Mouse (Mus musculus): ENCODE data around the gene Fuk. TPM values are rescaled to one million over a fixed set of nuclear protein-coding genes. Genes with fewer than 3 reads are reported as not detected.
"Not testable (repeated sequence)": the region's sequence is repeated elsewhere in the genome, so short reads cannot be mapped to it uniquely, and the experiment has no call there.

Gene Fuk
- 1 to 10 TPM; 9.4 to 9.5 TPM for total RNA-seq (2021)
- long read RNA-seq, experiment 1, partial matches to known transcripts = 2 of 8 reads
- long read RNA-seq, experiment 1, other reads (novel, unspliced or antisense) = 3 of 8 reads
- long read RNA-seq, experiment 2, partial matches to known transcripts = 0 of 4 reads
- long read RNA-seq, experiment 2, other reads (novel, unspliced or antisense) = 0 of 4 reads

DNA sequence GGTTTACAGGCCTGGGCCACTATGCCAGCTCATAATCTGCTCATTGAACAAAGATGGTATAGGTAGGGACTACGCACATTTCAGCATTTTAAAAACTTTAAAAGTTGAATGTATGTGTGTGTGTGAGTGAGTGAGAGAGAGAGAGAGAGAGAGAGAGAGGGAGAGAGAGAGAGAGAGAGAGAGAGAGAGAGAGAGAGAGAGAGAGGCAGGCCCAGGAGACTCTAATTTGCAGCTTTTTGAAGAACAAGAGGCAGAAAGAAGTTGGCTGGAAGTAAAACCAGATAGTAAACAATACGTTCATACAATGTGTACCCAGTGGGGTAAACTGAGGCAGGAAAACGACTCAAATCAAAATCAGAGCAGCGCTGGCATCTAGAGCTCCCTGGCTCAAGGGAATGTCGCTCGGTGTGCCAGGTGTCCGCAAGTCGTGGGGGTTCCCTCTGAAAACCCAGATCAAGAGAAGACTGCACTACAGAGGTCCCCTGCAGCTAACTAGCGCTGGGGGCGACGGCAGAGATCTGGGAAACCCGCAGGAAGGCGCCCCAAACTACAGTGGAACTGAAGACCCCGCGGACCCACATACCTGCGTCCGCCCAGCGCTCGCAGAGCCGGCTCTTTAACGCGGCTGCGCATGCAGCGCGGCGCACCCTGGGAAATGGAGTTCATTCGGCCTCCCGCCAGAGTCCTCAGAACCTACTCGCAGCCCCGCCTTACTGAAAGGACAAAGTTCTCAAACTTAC is at the start of gene Fuk:
Gene Fuk (minus strand): TSS at position 650 of the 740 bp plus-strand sequence.
- DNase-seq = peak; percentile 87 to 89

DNA sequence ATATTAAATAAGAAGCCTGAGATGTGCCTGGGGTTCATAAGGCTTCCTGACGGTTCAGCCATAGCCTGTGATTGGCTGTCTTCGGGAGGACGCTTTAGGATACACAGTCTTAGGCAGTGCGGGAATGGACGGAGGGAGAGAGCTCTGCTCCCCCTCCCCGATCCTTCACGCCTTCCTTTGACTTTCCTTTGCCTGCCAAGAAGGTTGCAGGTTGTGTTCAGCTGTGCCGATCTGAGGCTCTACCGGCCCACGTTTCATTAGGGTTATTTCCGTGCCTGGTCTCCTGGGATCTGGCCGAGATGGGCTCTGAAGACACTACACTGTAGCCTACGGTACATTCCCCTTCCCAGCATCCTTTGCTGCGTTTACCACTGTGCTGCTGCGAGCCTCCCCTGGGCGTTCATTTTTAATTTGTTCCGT is 47.8 kb upstream of the Fuk start:
- DNase-seq = peak in 1 of 2 experiments; percentile 48

DNA sequence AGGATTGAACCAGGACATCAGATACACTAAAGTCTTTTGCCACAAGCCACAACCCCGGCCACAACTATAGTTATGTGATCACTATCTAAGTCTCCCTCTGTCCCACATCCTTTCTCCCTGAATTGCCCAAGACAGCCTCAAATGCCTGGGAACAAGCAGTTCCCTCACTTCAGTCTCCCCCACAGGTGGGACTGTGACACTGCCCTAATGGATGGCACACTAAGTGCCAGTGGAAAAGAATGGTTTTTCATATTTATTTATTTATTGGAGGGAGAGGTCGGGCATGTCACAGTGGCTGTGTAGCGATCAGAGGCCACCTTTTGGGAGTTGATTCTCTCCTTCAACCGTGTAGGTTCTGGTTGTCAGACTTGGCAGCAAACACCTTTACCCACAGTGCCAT is 43.4 kb upstream of the Fuk start:
- no peak for DNase-seq

DNA sequence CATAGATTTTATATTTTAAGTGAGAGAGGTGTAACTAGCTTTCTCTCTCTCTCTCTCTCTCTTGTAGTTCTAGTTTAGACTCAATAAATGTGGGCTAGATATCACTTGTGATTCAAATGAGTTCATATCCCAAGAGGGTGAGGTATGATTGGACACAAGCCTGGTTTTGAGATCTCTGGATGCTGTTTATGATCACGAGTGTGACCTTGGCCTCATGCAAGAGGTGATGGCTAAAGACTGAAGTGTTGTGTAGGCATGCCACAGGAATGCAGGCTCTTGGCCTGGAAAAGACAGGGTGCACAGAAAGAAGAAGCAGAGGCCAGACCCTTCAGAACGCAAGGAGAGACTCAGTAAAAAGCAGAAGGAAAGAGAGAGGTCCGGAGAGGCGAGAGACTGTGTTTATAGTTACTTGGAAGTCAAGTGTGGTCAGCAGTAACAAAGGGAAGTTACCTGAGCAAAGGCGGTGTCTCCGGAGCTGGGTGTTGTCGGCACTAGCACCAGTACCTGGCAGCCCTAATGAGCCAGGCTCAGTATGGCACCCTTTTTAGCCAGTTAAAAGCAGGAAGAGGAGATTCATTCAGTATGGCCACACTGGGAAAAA is 42.1 kb upstream of the Fuk start:
- DNase-seq = no peak

DNA sequence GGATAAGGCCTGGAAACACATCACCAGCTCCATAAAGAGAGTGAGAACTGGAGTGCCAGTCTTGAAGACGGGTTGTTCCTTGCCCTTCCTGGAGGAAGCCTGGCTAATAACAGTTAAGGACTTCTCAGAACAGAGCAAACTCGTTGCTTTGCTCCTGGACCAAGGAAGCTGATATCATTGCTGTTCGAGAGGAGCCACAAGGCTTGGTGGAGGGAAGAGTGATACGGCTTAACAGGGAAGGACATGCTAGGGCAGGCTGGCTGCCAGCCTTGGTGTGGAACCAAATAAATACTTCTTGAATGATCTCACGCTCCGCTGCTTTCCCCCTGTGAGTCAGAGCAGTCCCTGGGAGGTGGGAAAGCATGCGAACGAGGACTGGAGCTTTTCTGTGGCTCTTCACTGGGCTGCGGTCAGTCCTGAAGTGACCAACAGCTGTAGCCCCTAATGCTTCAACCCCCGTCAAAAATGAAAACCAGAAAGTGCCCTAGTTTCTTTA is 39.2 kb upstream of the Fuk start:
- DNase-seq = peak; percentile 86 to 87

DNA sequence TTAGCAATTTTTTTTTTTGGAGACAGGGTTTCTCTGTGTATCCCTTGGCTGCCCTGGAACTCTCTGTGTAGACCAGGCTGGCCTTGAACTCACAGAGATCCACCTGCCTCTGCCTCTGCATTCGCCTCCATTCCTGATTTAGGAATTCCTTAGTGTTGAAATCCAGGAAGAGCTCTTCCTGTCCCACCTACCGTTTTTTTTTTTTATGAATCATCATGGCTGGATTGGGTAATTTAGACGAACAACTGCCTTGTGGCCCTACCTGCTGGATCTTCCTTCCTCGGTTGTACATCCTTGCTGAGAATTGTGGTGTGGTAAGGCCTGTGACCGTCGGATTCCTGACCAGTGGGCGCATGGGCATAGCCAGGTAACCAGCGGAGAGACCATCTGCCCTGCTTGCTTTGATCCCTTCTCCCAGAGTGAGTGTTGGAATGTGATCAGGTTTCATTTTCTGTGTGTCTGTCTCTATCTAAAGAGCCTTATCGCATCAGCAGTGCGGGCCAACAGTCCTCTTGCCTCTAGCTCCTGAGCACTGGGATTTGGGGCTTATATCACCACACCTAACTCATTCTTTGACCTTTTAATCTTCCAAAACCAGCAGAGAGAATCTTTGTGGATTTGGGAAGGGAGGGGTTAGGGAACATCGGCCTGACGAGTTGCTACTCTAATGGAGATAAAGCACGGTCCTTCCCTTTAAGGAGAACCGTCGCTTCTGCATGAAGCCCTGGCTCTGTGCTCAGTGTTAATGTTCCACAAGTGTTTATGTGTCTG is 38.6 kb upstream of the Fuk start:
- no peak for DNase-seq

DNA sequence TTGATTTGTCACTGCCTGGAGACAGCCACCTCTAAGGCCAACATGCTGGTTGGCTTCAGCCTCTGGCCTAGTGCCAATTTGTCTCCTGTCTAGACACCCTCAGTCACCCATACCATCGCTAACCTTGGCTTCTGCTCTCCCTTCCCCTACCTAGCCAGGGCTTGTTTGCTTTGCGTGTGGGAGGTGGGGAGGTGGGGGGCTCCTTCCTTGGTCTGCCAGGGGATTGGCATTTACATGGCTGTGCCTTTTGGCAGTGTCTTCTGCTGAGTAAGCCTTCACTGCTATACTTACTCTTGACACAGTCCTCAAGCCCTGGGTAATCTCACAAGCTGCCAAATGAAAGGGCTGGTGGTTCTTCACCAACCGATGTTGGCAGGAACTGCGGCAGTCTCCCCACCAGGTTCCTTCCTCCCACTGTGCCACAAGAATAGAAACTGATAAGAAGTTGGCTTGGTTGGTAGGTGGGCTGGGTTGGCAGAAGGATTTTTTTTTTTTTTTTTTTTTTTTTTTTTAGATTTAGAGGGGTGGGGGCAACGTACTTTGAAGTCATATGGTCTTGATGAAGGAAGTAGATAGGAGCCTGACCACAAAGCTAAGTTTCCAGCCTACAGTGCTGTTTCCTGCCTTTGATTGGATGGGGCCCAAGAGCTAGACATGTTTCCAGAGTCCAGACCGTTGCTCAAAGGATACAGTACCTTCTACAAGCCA is 36.7 kb upstream of the Fuk start:
- DNase-seq = peak; percentile 39 to 57

DNA sequence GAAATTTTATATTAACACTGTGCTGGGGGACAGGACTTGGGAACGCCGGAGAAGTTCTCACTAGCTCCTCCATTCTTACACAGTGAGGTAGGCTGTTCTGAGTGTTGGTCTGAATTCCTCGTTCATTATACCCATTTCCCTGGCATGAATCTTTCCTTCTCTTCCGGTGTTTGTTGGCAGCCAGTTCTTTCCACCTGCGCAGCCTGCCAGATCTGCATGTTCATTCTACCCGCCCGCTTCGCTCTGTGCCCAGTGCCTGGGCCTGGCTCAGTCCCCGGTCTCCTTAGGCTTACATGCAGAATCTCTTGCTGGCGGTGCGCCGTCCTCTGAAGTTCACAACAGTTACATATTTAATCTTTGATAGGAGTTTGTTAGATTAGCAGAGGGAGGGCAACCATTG is 33.9 kb upstream of the Fuk start:
- DNase-seq = no peak

DNA sequence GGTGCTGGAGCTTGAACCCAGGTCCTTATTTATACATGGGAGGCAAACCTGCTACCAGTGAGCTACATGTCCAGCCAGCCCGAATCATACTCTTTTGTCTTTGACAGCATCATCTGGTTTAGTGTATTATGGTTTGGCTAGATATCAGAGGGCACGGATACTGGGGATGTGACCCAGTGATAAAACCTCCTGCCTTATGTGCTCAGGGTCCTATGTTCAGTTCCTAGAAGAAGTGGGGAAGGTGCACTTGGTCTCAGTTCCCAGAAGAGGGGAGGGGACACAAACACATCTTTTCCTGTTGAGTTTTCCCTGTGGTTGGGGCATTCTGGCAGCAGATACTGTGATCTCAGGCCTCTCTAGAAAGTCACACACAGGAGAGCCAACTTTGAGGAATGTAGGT is 31.0 kb upstream of the Fuk start:
- no peak for DNase-seq

DNA sequence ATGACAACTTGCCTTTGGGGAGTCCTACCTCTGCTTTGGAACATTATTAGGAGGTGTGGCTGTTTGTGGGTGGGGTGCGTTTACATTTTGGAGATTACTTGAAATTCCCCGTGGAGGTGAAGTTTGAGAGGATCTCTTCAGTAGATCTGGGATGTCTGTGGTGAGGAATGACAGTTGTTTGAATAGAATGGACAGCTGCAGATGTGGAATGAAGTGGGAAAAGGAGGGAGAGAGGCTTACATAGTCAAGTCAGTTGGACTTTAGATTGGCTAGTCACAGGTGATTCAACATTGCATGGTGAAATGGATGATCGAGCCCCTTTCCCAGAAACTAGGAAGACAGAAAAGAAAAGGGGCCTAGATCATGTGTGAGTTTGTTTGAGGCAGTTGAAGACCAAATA is 30.2 kb upstream of the Fuk start:
- DNase-seq = no peak

DNA sequence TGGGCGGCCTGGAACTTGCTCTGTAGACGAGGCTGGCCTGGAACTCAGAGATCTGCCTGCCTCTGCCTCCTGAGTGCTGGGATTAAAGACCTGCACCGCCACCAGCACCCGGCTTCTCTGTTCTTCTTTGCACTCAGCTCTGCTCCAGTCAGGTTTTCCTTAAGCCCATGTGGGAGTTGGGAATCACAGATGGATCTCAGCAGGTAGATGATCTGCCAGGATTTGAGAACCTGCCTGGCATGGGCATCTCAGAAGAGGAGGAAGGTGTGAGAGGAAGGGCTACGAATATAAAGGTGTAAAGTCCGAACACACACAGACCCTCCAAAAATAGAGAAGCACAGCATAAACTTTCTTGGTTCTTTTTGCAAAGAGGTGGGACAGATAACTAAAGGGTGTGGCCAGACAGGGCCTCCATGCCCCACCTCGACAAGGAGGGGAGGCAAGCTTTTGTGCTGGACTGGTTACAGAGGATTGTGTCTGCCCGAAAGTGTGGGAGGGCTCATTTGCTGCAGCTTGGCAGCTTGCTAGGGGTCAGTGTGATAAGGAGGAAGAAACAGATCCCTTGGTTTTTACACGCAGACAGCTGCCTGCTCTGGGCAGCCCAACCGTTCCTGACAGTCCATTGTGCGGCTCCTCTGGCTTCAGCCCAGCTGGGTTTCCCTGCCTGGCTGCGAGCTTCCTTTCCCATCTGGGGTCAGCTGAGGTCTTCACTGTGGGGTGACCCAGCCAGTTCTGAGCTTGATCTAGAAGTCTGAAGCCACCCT is 29.1 kb upstream of the Fuk start:
- peak; percentile 53 to 69 for DNase-seq

DNA sequence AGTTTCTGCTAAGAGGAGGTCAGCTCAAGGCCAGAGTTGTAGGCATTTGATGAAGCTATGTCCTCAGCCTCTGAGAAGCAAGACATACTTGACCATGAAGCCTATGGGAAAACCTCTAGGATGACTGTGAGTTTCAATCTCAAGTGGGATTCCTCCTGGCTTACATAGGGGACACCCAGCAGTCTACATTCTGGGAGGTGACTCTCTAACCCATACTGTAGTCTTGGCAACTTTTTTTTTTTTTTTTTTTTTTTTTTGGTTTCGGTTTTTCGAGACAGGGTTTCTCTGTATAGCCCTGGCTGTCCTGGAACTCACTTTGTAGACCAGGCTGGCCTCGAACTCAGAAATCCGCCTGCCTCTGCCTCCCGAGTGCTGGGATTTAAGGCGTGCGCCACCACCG is 27.4 kb upstream of the Fuk start:
- DNase-seq = not testable (repeated sequence)

DNA sequence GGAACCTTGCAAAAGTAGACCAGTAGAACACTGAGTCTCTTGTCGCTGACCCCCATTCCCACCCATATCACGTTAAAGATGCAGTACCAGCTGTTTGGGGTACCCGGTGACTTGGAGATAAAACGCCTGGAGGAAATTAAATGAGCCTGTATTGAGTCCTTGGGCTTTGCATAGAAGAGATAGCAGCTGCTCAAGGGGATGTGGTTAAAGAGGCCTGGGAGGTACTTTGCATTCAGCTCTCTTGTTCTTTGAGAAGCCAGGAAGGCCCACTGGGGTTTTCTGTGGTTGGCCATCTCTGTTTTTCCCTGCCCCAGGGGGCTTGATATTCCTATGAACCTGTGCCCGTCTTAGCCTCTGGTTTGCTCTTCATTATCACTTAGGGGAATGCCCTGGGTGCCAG is 26.8 kb upstream of the Fuk start:
- no peak for DNase-seq

DNA sequence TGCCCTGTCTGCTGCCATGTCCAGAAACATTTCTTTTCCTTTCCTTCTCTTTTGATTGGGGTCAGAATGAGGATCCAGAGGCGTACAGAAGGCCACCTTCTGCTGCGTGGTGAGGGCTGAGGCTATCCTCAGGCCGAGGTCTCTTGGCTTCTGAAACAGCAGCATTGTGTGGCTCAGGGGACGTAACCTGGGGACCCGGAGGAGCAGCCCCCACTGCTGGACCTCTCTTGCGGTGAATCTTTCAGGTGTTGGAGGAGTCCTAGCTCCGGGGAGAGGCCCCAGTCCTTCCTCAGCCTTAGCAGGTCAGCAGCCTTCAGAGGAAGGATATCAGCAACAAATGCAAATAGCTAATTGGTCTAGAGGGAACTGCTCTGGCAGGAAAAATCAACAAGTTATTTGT is 26.1 kb upstream of the Fuk start:
- no peak for DNase-seq

DNA sequence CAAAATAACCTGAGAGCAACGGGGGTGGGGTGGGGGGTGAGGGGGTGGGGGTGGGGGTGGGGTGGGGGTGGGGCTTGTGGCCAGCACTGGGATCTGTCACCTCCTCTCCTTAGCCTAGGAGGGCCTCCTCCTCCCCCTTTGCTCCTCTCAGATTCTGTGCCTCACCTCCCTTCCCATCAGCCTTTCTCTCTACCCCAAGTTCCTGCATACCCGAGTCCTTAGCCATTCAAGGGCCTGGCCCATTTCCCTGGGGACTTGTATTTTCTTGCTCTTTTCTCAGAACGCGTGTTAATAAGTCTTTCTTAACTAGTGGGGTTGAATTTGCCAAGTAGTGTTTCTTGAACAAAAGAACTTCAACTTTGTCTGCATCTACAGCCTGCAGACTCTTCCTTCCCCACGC is 24.4 kb upstream of the Fuk start:
- no peak for DNase-seq

DNA sequence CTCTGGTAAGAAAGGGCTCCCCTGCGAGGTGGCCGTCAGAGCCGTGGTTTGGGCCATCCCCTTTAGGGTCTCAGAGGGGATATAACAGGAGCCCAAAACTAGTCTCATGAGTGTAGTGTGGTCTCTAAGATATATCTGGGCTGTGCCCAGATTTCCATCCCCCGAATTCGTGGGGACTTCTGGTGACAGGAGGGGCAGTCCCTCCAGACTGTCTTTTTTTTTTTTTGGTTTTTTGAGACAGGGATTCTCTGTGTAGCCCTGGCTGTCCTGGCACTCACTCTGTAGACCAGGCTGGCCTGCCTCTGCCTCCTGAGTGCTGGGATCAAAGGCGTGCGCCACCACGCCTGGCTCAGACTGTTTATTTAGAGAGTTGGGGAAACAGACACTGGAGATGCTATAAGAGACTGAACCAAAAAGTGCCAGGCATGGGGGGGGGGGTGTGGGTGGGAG is 23.4 kb upstream of the Fuk start:
- DNase-seq = no peak

DNA sequence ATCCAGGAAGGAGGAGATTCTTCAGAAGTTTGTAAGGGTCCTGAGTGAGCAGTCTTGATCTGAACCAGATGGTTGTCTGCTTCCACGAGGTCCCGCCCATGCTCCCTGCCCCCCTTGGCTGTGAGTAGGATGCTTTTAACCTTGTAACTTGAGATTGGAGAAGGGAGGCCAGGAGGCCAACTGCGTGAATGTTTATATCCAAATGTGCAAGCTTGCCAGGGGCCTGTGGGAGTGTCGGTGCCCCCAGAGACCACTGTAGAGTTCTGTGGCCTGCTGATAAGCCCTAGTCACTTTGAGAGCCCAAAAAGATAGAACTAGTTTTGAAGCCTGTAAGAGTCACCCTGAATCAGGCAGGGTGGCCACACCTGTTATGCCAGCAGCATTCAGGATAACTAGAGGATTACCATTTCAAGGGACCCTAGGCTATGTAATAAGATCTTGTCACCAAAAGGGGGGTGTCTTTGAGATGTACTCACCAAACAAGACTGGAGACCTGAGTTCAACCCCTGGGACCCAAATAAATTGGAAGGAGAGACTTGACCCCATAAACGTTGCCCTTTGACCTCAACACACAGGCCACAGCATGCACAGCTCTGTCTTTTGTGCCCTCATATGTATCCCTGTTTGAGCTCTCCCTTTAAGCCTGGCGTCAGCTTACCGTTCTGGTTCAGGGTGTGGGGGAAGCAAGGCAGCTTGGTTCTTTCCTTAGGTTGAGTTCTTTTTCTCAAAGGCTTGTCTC is 19.4 kb upstream of the Fuk start:
- peak; percentile 41 to 62 for DNase-seq

DNA sequence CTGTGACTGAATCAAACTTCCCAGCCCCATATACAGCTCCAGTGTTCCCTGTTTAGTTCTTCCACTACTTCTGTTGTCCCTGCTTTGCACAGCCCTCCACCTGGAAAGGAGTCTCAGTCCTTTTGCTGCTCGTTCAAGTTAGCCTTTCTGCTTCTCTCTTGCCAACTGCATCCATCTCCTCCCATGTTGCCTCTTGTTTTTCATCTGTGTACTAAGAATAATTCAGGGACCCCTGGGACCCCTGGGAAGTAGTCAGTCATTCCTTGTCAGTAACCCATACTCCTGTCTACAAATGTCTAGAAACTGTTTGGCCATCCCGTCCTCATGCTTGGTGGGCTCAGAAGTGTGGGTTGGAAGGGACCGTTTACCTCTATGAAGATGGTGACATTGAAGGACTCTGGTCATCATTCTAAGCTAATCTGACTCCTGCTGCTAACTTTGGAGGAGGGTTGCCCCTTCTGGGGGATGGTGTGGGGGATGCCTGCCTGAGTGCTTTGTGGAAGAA is 18.5 kb upstream of the Fuk start:
- no peak for DNase-seq

DNA sequence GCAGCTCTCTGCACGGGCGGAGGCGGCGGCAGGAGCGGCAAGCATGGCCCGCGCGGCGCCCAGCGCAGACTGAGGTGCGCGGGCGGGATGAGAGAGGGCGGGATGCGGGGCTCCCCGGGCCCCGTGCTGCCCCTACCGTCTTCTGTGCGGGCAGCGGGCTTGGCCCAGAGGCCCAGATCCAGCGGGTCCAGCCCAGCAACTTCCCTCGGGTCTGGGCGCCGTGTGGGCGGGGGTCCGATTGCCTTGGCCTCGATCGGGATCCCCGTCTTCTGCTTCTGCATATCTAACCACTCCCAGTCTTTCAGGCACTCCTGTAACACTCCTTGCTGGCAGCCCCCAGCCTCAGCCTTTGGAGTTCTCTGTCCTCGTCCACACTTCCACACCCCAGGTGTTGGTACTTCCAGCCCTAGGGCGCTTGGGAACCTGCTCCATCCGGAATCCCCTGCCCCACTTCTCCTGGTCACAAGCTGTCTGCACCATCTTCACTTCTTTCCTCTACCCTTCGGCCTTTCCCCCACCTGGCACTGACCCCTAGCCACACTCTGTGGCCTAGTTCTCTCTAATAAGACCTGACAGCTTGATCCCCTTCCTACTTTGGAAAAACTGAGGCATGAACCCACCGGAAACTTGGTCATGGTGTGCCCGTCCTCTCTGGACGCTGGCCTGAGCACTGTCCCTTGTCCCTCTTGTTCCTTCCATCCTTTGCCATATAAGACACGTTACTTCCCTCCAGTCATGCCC is 17.9 kb upstream of the Fuk start:
- DNase-seq = peak in 1 of 2 experiments; percentile 9

Data from adrenal gland, postnatal 36 days (tissue).